Mouse (Mus musculus) cerebellum, adult 2 months (tissue): ENCODE data around the gene Ahrr.

Experiments used
- CTCF ChIP-seq: fragments of 200-500 bp; IDR thresholded peaks from 2 replicates; pipeline ENCODE4 v1.5.1; 2011; ENCODE audit warnings: low read depth, mild to moderate bottlenecking, control low read depth, low read length, moderate library complexity, borderline replicate concordance; ENCODE audit not compliant: insufficient read depth
- POLR2A ChIP-seq: fragments of 200-500 bp; IDR thresholded peaks from 2 replicates; pipeline ENCODE4 v1.6.1; 2011; ENCODE audit warnings: low read length, control low read depth, borderline replicate concordance; ENCODE audit not compliant: insufficient read depth

DNA sequence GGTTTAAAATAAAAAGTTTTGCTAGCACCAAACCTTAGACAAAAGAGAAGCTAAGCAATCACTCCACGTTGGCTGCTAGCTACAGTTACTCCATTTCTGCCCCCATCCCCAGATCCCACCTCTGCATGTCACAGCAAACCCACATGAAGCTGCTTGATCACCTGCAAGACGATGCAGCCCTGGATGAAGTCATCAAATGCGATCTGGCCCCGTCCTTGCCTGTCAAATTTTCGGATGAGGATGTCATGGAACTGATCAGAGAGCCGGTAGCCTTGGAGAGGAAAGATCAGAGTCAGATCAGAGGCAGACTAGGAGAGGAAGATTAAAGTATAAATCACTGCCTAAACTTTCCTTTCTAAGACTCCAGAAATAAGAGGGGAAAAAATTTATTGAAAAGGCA lies 13.2 kb upstream of the Ahrr start:
- TF ChIP-seq CTCF (no peak), POLR2A (no peak)
